Mouse (Mus musculus) CD4-positive, CD25-positive, alpha-beta regulatory T cell, adult 4 months (primary cell): ENCODE measurements around the gene Use1. TPM values are rescaled to one million over a fixed set of nuclear protein-coding genes. Genes with fewer than 3 reads are reported as not detected.
A peak's percentile ranks its signal among the peaks of the same experiment; 100 is the strongest.

Experiments used
- ATAC-seq: one replicate; pipeline ENCODE4 v1.8.0; 2017
- polyA plus RNA-seq, 2 experiments: library from polyadenylated mRNA; unstranded; fragments of 100-300 nt; shearing (Covaris generic); gene quantifications; one replicate each; pipeline ENCODE4 v1.2.1; 2017

Use1 gene
- polyA plus RNA-seq, 2 experiments from 2014 or later: 292 to 321 TPM

- no peak for ATAC-seq
These were observed 36.6 kb downstream of the Use1 start for GRCm38 (mm10) chr8:71403107-71403885.

GRCm38 (mm10) chr8:71404011-71404410, 37.4 kb downstream of the Use1 start:
- no peak for ATAC-seq

GRCm38 (mm10) chr8:71404951-71405351, 38.3 kb downstream of the Use1 start:
- ATAC-seq: no peak

- ATAC-seq: peak; percentile 98
These were observed 38.9 kb downstream of the Use1 start, which contains the start of gene Ankle1 for GRCm38 (mm10) chr8:71405401-71406098. Ankle1 (plus strand) TSS chr8:71406010.

GRCm38 (mm10) chr8:71406099-71407015, 39.7 kb downstream of the Use1 start:
- no peak for ATAC-seq

GRCm38 (mm10) chr8:71407441-71407840, 40.8 kb downstream of the Use1 start:
- no peak for ATAC-seq

GRCm38 (mm10) chr8:71408231-71408630, 41.6 kb downstream of the Use1 start:
- no peak for ATAC-seq

GRCm38 (mm10) chr8:71411535-71412273, 45.1 kb downstream of the Use1 start:
- ATAC-seq: peak; percentile 63

Other genes starting within 250 kb of the Use1 start
- 10 to 100 TPM; 13.8 to 16.6 TPM for gene Myo9b, start 94.1 kb upstream of the Use1 start, polyA plus RNA-seq
- gene Haus8, start 93.9 kb upstream of the Use1 start, polyA plus RNA-seq: 10 to 100 TPM; 43.6 to 45.4 TPM
- 1 to 10 TPM; 3.9 to 4.1 TPM for gene Ocel1, start 4.5 kb downstream of the Use1 start, polyA plus RNA-seq
- gene Nr2f6, start 15.1 kb downstream of the Use1 start, polyA plus RNA-seq: under 1 TPM in 1 of 2 experiments, not detected in 1; 0.36 TPM
- not detected for gene Ushbp1, start 29.0 kb downstream of the Use1 start, polyA plus RNA-seq
- gene Babam1, start 30.0 kb downstream of the Use1 start, polyA plus RNA-seq: 10 to 100 TPM; 54.6 to 55.8 TPM
- gene Ankle1, start 39.2 kb downstream of the Use1 start, polyA plus RNA-seq: 1 to 10 TPM in 1 of 2 experiments, under 1 TPM in 1; 0.20 to 1.6 TPM
- 10 to 100 TPM; 16.3 to 19.5 TPM for gene Abhd8, start 96.8 kb downstream of the Use1 start, polyA plus RNA-seq
- gene Mrpl34, start 98.1 kb downstream of the Use1 start, polyA plus RNA-seq: 10 to 100 TPM; 65.1 to 82.9 TPM
- 10 to 100 TPM; 22.5 to 22.7 TPM for gene Dda1, start 102.4 kb downstream of the Use1 start, polyA plus RNA-seq
- gene Ano8, start 119.1 kb downstream of the Use1 start, polyA plus RNA-seq: under 1 TPM in 1 of 2 experiments, not detected in 1; 0.20 TPM
- 1 to 10 TPM; 2.9 to 3.1 TPM for gene Gtpbp3, start 121.3 kb downstream of the Use1 start, polyA plus RNA-seq
- not detected for gene Plvap, start 144.9 kb downstream of the Use1 start, polyA plus RNA-seq
- gene Ccdc194, start 158.9 kb downstream of the Use1 start, polyA plus RNA-seq: not detected
- gene Bst2, start 170.6 kb downstream of the Use1 start, polyA plus RNA-seq: 100 to 1,000 TPM in 1 of 2 experiments, 10 to 100 TPM in 1; 75.3 to 150 TPM
- 10 to 100 TPM; 45.1 to 58.2 TPM for gene Mvb12a, start 176.1 kb downstream of the Use1 start, polyA plus RNA-seq
- gene Tmem221, start 192.0 kb downstream of the Use1 start, polyA plus RNA-seq: under 1 TPM in 1 of 2 experiments, not detected in 1; 0.79 TPM
- gene Nxnl1, start 199.8 kb downstream of the Use1 start, polyA plus RNA-seq: not detected
- 10 to 100 TPM in 1 of 2 experiments, 1 to 10 TPM in 1; 3.4 to 13.6 TPM for gene Slc27a1, start 202.0 kb downstream of the Use1 start, polyA plus RNA-seq
- 10 to 100 TPM; 51.5 to 53.4 TPM for gene Pgls, start 225.3 kb downstream of the Use1 start, polyA plus RNA-seq
- 1 to 10 TPM; 3.0 to 3.6 TPM for gene Fam129c, start 230.8 kb downstream of the Use1 start, polyA plus RNA-seq
- 10 to 100 TPM; 10.8 to 12.2 TPM for gene Colgalt1, start 244.2 kb downstream of the Use1 start, polyA plus RNA-seq